In the genomic region with DNA sequence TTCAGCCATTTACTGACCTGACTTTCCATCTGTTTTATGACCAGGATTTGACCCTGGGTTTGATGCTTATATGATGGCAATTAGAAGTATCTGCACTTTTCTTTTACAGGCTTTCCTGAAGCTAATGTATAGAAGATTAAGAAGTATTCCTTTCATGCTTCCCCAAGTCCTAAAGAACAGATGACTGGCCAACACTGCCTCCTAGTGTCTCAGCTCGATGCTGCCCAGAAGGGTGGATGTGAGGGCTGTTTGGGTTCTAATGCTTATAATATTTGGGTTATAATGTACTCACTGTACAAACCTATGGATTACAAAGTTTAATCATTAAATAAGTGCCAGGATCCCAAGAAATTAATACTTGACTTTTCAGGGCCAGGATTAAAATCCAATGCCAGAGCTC, we compare ENCODE assay signal across 9 mouse cellular contexts. TPM values are rescaled to one million over a fixed set of nuclear protein-coding genes. Genes with fewer than 3 reads are reported as not detected.
DNase-seq lines count a peak whose midpoint lies in the region; ATAC-seq lines count a peak whose summit lies in the region.
"Had no signal": no experiment of that assay in that cellular context is flagged by ENCODE, and none has a peak within 500 bp of the region (broad histone marks: within the 10 kb centered on the region; RNA-seq: fewer than 3 reads in every experiment).

No protein-coding gene starts in this region.

- ATAC-seq in liver, embryonic 11.5 days (replicated peaks; ENCODE audit: low FRiP score), result no peak

- peak; percentile 45 for DNase-seq in adrenal gland, adult 2 months
- no peak for DNase-seq in adrenal gland, adult 8-10 months
- DNase-seq in liver (peak; percentile 12), adipocyte (ENCODE audit: low spot score) (peak; percentile 76)
- DNase-seq in liver, embryonic 11.5 days (ENCODE audit: low spot score), result no peak
- DNase-seq in embryo, embryonic 11 days, result peak; percentile 37
- peak; percentile 38 to 55 for DNase-seq in left cerebral cortex, postnatal 14 days (ENCODE audit: low spot score in 2 of 2)
- DNase-seq in spleen, postnatal 4 days (ENCODE audit: low spot score in 2 of 2), result peak; percentile 17 to 63

- H3K4me2 ChIP-seq in liver, embryonic 11.5 days, result no peak overlapping the region
- H3K4me2 ChIP-seq: midbrain, embryonic 12.5 days had no signal

- H3K27me3 ChIP-seq in liver, embryonic 11.5 days (replicated peaks; ENCODE audit: control insufficient read depth, insufficient read depth, low read length), result no peaks in the 10 kb centered on the region; the same call in 1 of the 2 replicates
- H3K27me3 ChIP-seq: midbrain, embryonic 12.5 days had no signal

- 19% methylated on average over 1 of the region's 1 CpGs for WGBS in liver, embryonic 11.5 days

- H3K4me3 ChIP-seq in liver, embryonic 11.5 days (ENCODE audit: low read depth, low read length), result no peak overlapping the region
- H3K4me3 ChIP-seq: midbrain, embryonic 12.5 days had no signal

- no peak overlapping the region for H3K27ac ChIP-seq in liver, embryonic 11.5 days (ENCODE audit: low read depth, low read length)
- H3K27ac ChIP-seq: midbrain, embryonic 12.5 days had no signal

- H3K4me1 ChIP-seq in liver, embryonic 11.5 days (replicated peaks; ENCODE audit: control insufficient read depth, insufficient read depth, low read length), result no peaks in the 10 kb centered on the region
- H3K4me1 ChIP-seq: midbrain, embryonic 12.5 days had no signal

- no peak overlapping the region for H3K9ac ChIP-seq in liver, embryonic 11.5 days (ENCODE audit: low read depth, low read length)
- H3K9ac ChIP-seq: midbrain, embryonic 12.5 days had no signal

- H3K36me3 ChIP-seq in liver, embryonic 11.5 days (ENCODE audit: control insufficient read depth, insufficient read depth, low read length), result no peaks in the 10 kb centered on the region
- H3K36me3 ChIP-seq: midbrain, embryonic 12.5 days had no signal

- intact Hi-C loops in left cerebral cortex, postnatal 14 days (cut with DNase I), result loop anchor here (2.0 kb wide), 1 partner anchor 306 kb away; no protein-coding TSS in a partner anchor

- H3K9me3 ChIP-seq in liver, embryonic 11.5 days (ENCODE audit: control insufficient read depth, low read length), result no peaks in the 10 kb centered on the region
- H3K9me3 ChIP-seq: midbrain, embryonic 12.5 days had no signal

RNA-seq across cellular contexts. Expression of gene Actr3b, which starts 25.5 kb away (rescaled TPM):
- 1 to 10 TPM; 6.2 to 9.3 TPM for total RNA-seq in adrenal gland, adult 2 months (2021)
- 1.7 and 1.8 TPM in 2 replicates for polyA plus RNA-seq in adrenal gland, adult 2 months (2012; rRNA removed)
- total RNA-seq in adrenal gland, adult 8-10 months (2022), result 10 to 100 TPM; 11.1 to 13.8 (median 12.3) TPM
- polyA plus RNA-seq in liver, embryonic 11.5 days (2014; fragmentation: Nextera tagmentation; extraction: Ambion mirVana), result 2.3 and 2.4 TPM in 2 replicates
- 100 to 1,000 TPM; 191 to 211 TPM for total RNA-seq in left cerebral cortex, postnatal 14 days (2021)

RNA-seq across cellular contexts. Expression of gene Xrcc2, which starts 28.7 kb away (rescaled TPM):
- total RNA-seq in adrenal gland, adult 2 months (2021), result 1 to 10 TPM; 2.6 to 4.8 TPM
- polyA plus RNA-seq in adrenal gland, adult 2 months (2012; rRNA removed), result 2.5 and 3.0 TPM in 2 replicates
- 1 to 10 TPM; 4.6 to 7.7 (median 5.9) TPM for total RNA-seq in adrenal gland, adult 8-10 months (2022)
- 12.5 and 13.6 TPM in 2 replicates for polyA plus RNA-seq in liver, embryonic 11.5 days (2014; fragmentation: Nextera tagmentation; extraction: Ambion mirVana)
- 1 to 10 TPM; 4.6 to 5.6 TPM for total RNA-seq in left cerebral cortex, postnatal 14 days (2021)

Comparison
In these comparisons a context has a peak if more than half of its experiments do, and no peak if none do; other contexts are left out.
1. DNase-seq: peak in adrenal gland, adult 2 months (single experiment), liver (single experiment), adipocyte (single experiment), embryo, embryonic 11 days (single experiment), left cerebral cortex, postnatal 14 days (2 of 2) and spleen, postnatal 4 days (2 of 2); none in adrenal gland, adult 8-10 months (single experiment) and liver, embryonic 11.5 days (single experiment).
2. RNA of gene Actr3b, which starts 25.5 kb away (total RNA-seq): 191 to 211 TPM in left cerebral cortex, postnatal 14 days; 11.1 to 13.8 TPM in adrenal gland, adult 8-10 months and 6.2 to 9.3 TPM in adrenal gland, adult 2 months; every median in the first group is over 10 times any median in the second.